Mouse (Mus musculus) liver, embryonic 14.5 days (tissue): ENCODE results near the gene Apobr.

ENCODE experiments used
- CTCF ChIP-seq: IDR thresholded peaks from 2 replicates; pipeline ENCODE4 v1.5.1; 2016; ENCODE audit warnings: antibody characterized with exemption, low read depth, control low read depth
- EP300 ChIP-seq: IDR thresholded peaks from 2 replicates; pipeline ENCODE4 v1.6.1; 2016; ENCODE audit warnings: antibody characterized with exemption, low read depth

GRCm38 (mm10) chr7:126535766-126536165, 49.0 kb upstream of the Apobr start:
- no peak for TF ChIP-seq EP300
- TF ChIP-seq CTCF = no peak
